Mouse (Mus musculus): ENCODE results near the gene Mlph. TPM values are rescaled to one million over a fixed set of nuclear protein-coding genes. Genes with fewer than 3 reads are reported as not detected.

Mlph gene
- total RNA-seq (2014; rRNA removed) = 0.27 TPM in 1 of 2 replicates, not detected in the other
- polyA plus RNA-seq (2015; fragmentation: Nextera tagmentation; extraction: Ambion mirVana) = 0.35 and 0.39 TPM in 2 replicates

DNA sequence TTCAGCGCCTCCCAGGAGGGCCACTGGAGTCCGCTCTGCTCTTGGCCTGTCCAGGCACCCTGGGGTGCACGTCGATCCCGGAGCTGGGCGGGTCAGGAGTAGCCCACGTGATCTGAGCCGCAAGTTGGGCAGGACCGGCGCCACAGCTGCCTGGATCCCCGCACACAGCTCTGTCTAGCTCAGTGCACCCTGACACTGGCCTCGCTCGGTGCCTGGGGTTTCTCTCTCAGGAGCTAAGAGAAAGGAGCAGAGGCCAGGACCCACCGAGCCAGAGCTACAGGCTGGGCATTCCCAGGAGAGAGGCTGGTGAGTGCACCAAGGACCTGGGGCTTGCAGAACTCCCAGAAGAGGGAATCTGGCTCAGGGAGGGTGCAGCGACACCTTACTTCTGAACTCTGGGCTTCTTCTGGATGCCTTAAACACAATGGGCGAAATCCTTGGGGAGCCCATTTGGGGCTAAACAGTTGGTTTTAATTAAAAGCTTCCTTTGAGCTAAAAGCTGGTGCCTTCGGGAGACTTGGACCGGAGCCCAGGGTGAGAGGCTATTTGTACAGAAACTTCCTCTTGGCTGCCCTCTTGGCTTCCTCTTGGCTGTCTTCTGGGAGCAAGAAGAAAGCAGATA, at the start of gene Mlph:
Gene Mlph (plus strand): TSS at position 138 of the 622 bp plus-strand sequence.
- 9% methylated on average over 18 of the region's 18 CpGs for WGBS
- Histone ChIP-seq H3K9me3 (ENCODE audit: low read length) (peaks cover 6% of the 10 kb centered on the region; the same call in 1 of the 2 replicates), H3K4me2 (ENCODE audit: low read depth, low read length, poor library complexity, severe bottlenecking) (peak within 1 kb of the TSS; percentile 39), H3K27me3 (ENCODE audit: insufficient read depth, low read length) (0 out of 2 replicates have a peak, but pooled peaks cover 9% of the 10 kb centered on the region), H3K27ac (ENCODE audit: low read depth, low read length) (no peak within 1 kb of the TSS), H3K9ac (replicated peaks; ENCODE audit: low read length, poor library complexity, severe bottlenecking) (no peak within 1 kb of the TSS), H3K36me3 (ENCODE audit: insufficient read depth, low read length) (no peaks in the 10 kb centered on the region), H3K4me1 (ENCODE audit: insufficient read depth, low read length) (no peaks in the 10 kb centered on the region), H3K4me3 (ENCODE audit: low read depth, low read length) (0 out of 2 replicates have a peak within 1 kb of the TSS, but pooled peaks have one; percentile 0)
- ATAC-seq (ENCODE audit: low FRiP score) (no peak), DNase-seq (ENCODE audit: low spot score) (peak; percentile 68)
- no peak for TF ChIP-seq CTCF (IDR thresholded peaks at IDR 0.05)

DNA sequence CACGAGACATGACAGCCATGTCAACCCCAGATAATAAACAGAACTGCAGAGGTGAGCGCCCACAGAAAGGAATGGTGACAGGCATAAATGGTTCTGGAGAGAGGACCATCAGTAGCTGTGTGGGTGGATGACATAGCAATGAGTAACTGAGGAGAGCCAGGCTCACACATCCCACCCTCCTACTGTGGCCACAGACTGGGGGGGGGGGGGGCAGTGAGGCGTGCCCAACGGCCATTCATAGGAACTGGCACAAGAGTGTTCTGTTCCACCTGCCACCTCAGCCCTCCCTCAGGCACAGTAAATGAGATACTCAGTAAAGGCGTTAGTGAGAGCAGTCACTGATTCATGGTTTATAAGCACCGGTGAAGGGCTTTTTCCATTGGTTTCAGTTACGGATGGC, 48.2 kb upstream of the Mlph start:
- H3K4me2 ChIP-seq (ENCODE audit: low read depth, low read length, poor library complexity, severe bottlenecking) = no peak overlapping the region
- H3K9ac ChIP-seq (replicated peaks; ENCODE audit: low read length, poor library complexity, severe bottlenecking) = no peak overlapping the region
- H3K4me1 ChIP-seq (ENCODE audit: insufficient read depth, low read length) = no peaks in the 10 kb centered on the region
- H3K9me3 ChIP-seq (ENCODE audit: low read length) = no peaks in the 10 kb centered on the region
- TF ChIP-seq CTCF (IDR thresholded peaks at IDR 0.05) = no peak
- 81% methylated on average over 7 of the region's 7 CpGs for WGBS
- no peaks in the 10 kb centered on the region for H3K36me3 ChIP-seq (ENCODE audit: insufficient read depth, low read length)
- H3K27me3 ChIP-seq (ENCODE audit: insufficient read depth, low read length) = no peaks in the 10 kb centered on the region
- no peak overlapping the region for H3K27ac ChIP-seq (ENCODE audit: low read depth, low read length)
- ATAC-seq (ENCODE audit: low FRiP score) (no peak), DNase-seq (ENCODE audit: low spot score) (no peak)
- H3K4me3 ChIP-seq (ENCODE audit: low read depth, low read length) = no peak overlapping the region

DNA sequence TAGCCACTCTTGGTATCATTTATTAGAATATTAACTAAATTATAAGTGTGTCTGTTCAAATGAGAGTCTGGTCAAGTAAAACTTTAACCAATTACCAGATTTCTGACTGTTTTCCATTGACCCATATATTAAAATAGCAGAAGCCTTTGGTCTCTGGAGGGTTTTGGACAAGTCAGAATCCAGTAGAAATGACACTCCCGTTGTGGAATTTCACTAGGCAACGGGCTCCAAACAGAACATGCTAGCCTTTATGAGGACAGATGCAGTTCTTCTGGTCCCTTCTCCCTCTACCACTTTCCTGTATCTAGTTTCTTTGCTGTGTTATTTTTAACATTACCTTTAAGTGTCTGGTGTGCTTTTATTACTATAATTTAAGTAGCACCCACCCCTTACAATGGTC, 44.3 kb upstream of the Mlph start:
- Histone ChIP-seq H3K4me1 (ENCODE audit: insufficient read depth, low read length) (no peaks in the 10 kb centered on the region), H3K9ac (replicated peaks; ENCODE audit: low read length, poor library complexity, severe bottlenecking) (no peak overlapping the region), H3K4me2 (ENCODE audit: low read depth, low read length, poor library complexity, severe bottlenecking) (no peak overlapping the region), H3K36me3 (ENCODE audit: insufficient read depth, low read length) (no peaks in the 10 kb centered on the region), H3K4me3 (ENCODE audit: low read depth, low read length) (no peak overlapping the region), H3K9me3 (ENCODE audit: low read length) (no peaks in the 10 kb centered on the region), H3K27me3 (ENCODE audit: insufficient read depth, low read length) (no peaks in the 10 kb centered on the region), H3K27ac (ENCODE audit: low read depth, low read length) (no peak overlapping the region)
- 92% methylated on average over 2 of the region's 2 CpGs for WGBS
- DNase-seq (ENCODE audit: low spot score) = no peak
- no peak for ATAC-seq (ENCODE audit: low FRiP score)
- no peak for TF ChIP-seq CTCF (IDR thresholded peaks at IDR 0.05)

DNA sequence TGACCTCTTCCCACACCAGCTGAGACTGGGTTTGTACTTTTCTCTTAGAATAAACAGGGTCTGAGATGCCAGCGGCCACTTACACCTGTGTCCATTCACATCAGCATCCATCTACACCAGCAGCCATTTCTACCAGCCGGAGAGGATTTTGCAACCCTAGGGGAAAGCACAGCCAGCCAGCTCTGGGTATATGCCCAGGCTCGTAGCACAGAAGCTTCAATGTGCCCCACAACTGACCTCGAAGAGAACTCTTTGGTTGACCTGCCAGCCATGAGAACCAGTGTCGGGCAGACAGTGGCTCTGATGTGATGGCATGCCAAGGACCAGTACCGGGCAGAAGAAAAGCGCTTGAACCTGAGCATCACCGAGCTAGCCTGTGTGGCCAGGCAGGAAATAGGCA, 39.5 kb upstream of the Mlph start:
- H3K36me3 ChIP-seq (ENCODE audit: insufficient read depth, low read length) = no peaks in the 10 kb centered on the region
- ATAC-seq (ENCODE audit: low FRiP score) = no peak
- no peak for TF ChIP-seq CTCF (IDR thresholded peaks at IDR 0.05)
- 84% methylated on average over 8 of the region's 8 CpGs for WGBS
- H3K4me1 ChIP-seq (ENCODE audit: insufficient read depth, low read length) = no peaks in the 10 kb centered on the region
- no peak for DNase-seq (ENCODE audit: low spot score)
- H3K9me3 ChIP-seq (ENCODE audit: low read length) = no peaks in the 10 kb centered on the region
- no peak overlapping the region for H3K9ac ChIP-seq (replicated peaks; ENCODE audit: low read length, poor library complexity, severe bottlenecking)
- no peak overlapping the region for H3K27ac ChIP-seq (ENCODE audit: low read depth, low read length)
- no peaks in the 10 kb centered on the region for H3K27me3 ChIP-seq (ENCODE audit: insufficient read depth, low read length)
- no peak overlapping the region for H3K4me2 ChIP-seq (ENCODE audit: low read depth, low read length, poor library complexity, severe bottlenecking)
- H3K4me3 ChIP-seq (ENCODE audit: low read depth, low read length) = no peak overlapping the region

DNA sequence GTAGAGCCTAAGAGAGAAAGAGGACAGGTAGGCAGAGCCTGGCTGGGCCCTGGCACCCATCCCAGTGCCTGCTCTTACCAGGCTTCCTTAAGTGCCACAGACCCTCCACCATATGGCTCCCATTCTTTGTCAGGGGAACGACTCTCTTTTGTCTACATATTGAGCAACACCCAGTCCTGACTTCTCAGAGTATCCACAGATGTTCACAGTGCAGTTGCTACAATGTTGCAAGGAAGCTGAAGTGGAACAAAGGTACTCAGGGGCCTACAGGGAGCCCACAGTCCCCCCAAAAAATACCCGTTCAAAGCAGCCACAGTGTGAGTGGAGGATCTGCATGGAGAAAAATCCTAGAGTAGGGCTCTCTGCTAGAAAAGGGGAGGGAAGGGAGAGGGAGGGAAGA, 38.9 kb upstream of the Mlph start:
- TF ChIP-seq CTCF (IDR thresholded peaks at IDR 0.05) = no peak
- Histone ChIP-seq H3K27ac (ENCODE audit: low read depth, low read length) (no peak overlapping the region), H3K27me3 (ENCODE audit: insufficient read depth, low read length) (no peaks in the 10 kb centered on the region), H3K9me3 (ENCODE audit: low read length) (no peaks in the 10 kb centered on the region), H3K4me1 (ENCODE audit: insufficient read depth, low read length) (no peaks in the 10 kb centered on the region), H3K4me3 (ENCODE audit: low read depth, low read length) (no peak overlapping the region), H3K9ac (replicated peaks; ENCODE audit: low read length, poor library complexity, severe bottlenecking) (no peak overlapping the region), H3K36me3 (ENCODE audit: insufficient read depth, low read length) (no peaks in the 10 kb centered on the region), H3K4me2 (ENCODE audit: low read depth, low read length, poor library complexity, severe bottlenecking) (no peak overlapping the region)
- DNase-seq (ENCODE audit: low spot score) (no peak), ATAC-seq (ENCODE audit: low FRiP score) (no peak)
- WGBS = 52% methylated on average over 2 of the region's 2 CpGs

DNA sequence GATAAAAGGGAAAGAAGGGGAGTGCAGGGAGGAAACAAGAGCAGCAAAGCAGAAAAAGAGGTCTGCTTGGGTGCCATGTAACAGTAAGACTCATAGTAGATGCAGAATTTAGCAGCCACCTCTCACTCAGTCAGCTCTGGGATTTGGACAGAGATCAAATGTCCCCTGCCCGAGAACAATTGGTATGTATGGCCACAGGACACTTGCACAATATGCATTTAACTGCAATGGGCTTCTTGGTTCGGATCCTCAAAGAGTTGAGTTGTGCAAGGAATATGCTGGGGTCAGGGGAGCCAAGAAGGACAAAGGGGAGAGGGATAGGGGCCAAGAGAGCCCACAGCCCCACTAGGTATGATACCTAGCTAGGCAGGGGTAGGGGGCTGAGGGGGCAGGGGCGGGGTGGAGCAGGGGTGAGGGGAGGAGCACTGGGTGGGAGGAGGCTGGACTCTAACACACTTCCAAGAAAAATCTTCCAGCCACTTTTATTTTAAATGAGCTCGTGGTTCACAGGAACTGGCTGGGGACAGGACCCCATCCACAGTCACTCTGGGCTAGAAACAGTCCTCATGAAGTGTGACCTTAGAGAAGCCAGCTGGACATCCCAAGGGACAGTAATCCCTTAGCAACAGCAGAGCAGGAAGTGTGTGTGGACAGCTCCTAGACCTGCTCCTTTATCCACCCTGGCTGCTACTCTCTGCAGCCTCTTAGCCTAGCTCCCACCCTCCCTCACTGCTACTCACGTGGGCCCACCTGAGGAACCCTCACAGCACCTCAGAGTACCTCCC, 38.2 kb upstream of the Mlph start:
- Histone ChIP-seq H3K36me3 (ENCODE audit: insufficient read depth, low read length) (no peaks in the 10 kb centered on the region), H3K4me2 (ENCODE audit: low read depth, low read length, poor library complexity, severe bottlenecking) (no peak overlapping the region), H3K27me3 (ENCODE audit: insufficient read depth, low read length) (no peaks in the 10 kb centered on the region), H3K9me3 (ENCODE audit: low read length) (no peaks in the 10 kb centered on the region), H3K4me3 (ENCODE audit: low read depth, low read length) (no peak overlapping the region), H3K4me1 (ENCODE audit: insufficient read depth, low read length) (no peaks in the 10 kb centered on the region), H3K27ac (ENCODE audit: low read depth, low read length) (no peak overlapping the region), H3K9ac (replicated peaks; ENCODE audit: low read length, poor library complexity, severe bottlenecking) (no peak overlapping the region)
- no peak for DNase-seq (ENCODE audit: low spot score)
- no peak for ATAC-seq (ENCODE audit: low FRiP score)
- 57% methylated on average over 5 of the region's 5 CpGs for whole genome bisulfite sequencing
- no peak for TF ChIP-seq CTCF (IDR thresholded peaks at IDR 0.05)

All from midbrain, postnatal 0 days (tissue).